Mouse (Mus musculus): ENCODE results near the gene Glud1.
"Not testable (repeated sequence)": the region's sequence is repeated elsewhere in the genome, so short reads cannot be mapped to it uniquely, and the experiment has no call there.

Glud1 gene

GRCm38 (mm10) chr14:34353326-34353725, 42.8 kb downstream of the Glud1 start:
- no peak for DNase-seq (ENCODE audit: low spot score in 2 of 2)

- no peak for DNase-seq (ENCODE audit: low spot score in 2 of 2)
Observed at GRCm38 (mm10) chr14:34354456-34354855, 43.9 kb downstream of the Glud1 start.

- DNase-seq (ENCODE audit: low spot score in 2 of 2) = no peak
Observed at GRCm38 (mm10) chr14:34355301-34355700, 44.8 kb downstream of the Glud1 start, which contains the start of gene Fam25c. Fam25c (minus strand) TSS chr14:34355433.

- DNase-seq (ENCODE audit: low spot score in 2 of 2) = peak in 1 of 2 experiments; percentile 15
Observed at GRCm38 (mm10) chr14:34357671-34358455, 47.3 kb downstream of the Glud1 start.

GRCm38 (mm10) chr14:34359676-34360244, 49.2 kb downstream of the Glud1 start:
- no peak for DNase-seq (ENCODE audit: low spot score in 2 of 2)

GRCm38 (mm10) chr14:34360251-34360650, 49.7 kb downstream of the Glud1 start:
- no peak for DNase-seq (ENCODE audit: low spot score in 2 of 2)

- no peak for DNase-seq (ENCODE audit: low spot score in 2 of 2)
Observed at GRCm38 (mm10) chr14:34362135-34362534, 51.6 kb downstream of the Glud1 start.

- peak in 1 of 2 experiments; percentile 69 for DNase-seq (ENCODE audit: low spot score in 2 of 2)
Observed at GRCm38 (mm10) chr14:34362726-34363445, 52.4 kb downstream of the Glud1 start.

GRCm38 (mm10) chr14:34363490-34364253, 53.1 kb downstream of the Glud1 start:
- peak in 1 of 2 experiments; percentile 44 for DNase-seq (ENCODE audit: low spot score in 2 of 2)

- DNase-seq (ENCODE audit: low spot score in 2 of 2) = not testable (repeated sequence)
Observed at GRCm38 (mm10) chr14:34364254-34365146, 54.0 kb downstream of the Glud1 start.

GRCm38 (mm10) chr14:34365147-34365507, 54.6 kb downstream of the Glud1 start:
- no peak for DNase-seq (ENCODE audit: low spot score in 2 of 2)

GRCm38 (mm10) chr14:34370203-34370602, 59.7 kb downstream of the Glud1 start:
- no peak for DNase-seq (ENCODE audit: low spot score in 2 of 2)

GRCm38 (mm10) chr14:34370921-34371320, 60.4 kb downstream of the Glud1 start:
- no peak for DNase-seq (ENCODE audit: low spot score in 2 of 2)

GRCm38 (mm10) chr14:34371763-34372162, 61.2 kb downstream of the Glud1 start:
- DNase-seq (ENCODE audit: low spot score in 2 of 2) = no peak

- peak in 1 of 2 experiments; percentile 55 for DNase-seq (ENCODE audit: low spot score in 2 of 2)
Observed at GRCm38 (mm10) chr14:34372646-34373045, 62.1 kb downstream of the Glud1 start.

- no peak for DNase-seq (ENCODE audit: low spot score in 2 of 2)
Observed at GRCm38 (mm10) chr14:34373581-34373980, 63.1 kb downstream of the Glud1 start.

GRCm38 (mm10) chr14:34374577-34374976, 64.0 kb downstream of the Glud1 start, which contains the start of gene Sncg:
Sncg (minus strand) TSS chr14:34374789.
- no peak for DNase-seq (ENCODE audit: low spot score in 2 of 2)

- no peak for DNase-seq (ENCODE audit: low spot score in 2 of 2)
Observed at GRCm38 (mm10) chr14:34375415-34375904, 64.9 kb downstream of the Glud1 start, which contains the start of gene Mmrn2. Mmrn2 (plus strand) TSS chr14:34375465.

GRCm38 (mm10) chr14:34375941-34376340, 65.4 kb downstream of the Glud1 start:
- DNase-seq (ENCODE audit: low spot score in 2 of 2) = no peak

GRCm38 (mm10) chr14:34377121-34377520, 66.6 kb downstream of the Glud1 start:
- DNase-seq (ENCODE audit: low spot score in 2 of 2) = no peak
